Mouse (Mus musculus) bone marrow, adult 2 months (tissue): ENCODE measurements at regions not wholly inside any gene's neighbourhood (a gene's known extent, or its start where the extent isn't known, plus 50 kb on each side); places are given as distances from the start of the nearest gene placed in this dataset.

Experiments
- CTCF ChIP-seq: fragments of 200-500 bp; IDR thresholded peaks from 2 replicates; pipeline ENCODE4 v1.5.1; 2011; ENCODE audit warnings: low read length, control low read depth; ENCODE audit not compliant: control insufficient read depth, insufficient read depth
- POLR2A ChIP-seq: fragments of 200-500 bp; IDR thresholded peaks from 2 replicates; pipeline ENCODE4 v1.6.1; 2011; ENCODE audit warnings: low read depth, mild to moderate bottlenecking, control low read depth, low read length, borderline replicate concordance; ENCODE audit not compliant: control insufficient read depth

GRCm38 (mm10) chr7:111245067-111245466, 162.2 kb upstream of the Eif4g2 start:
- TF ChIP-seq POLR2A (no peak), CTCF (no peak)
